Mouse (Mus musculus): ENCODE data around the gene Adgrd1.

Adgrd1 gene

GRCm38 (mm10) chr5:129200132-129200531, 103.6 kb downstream of the Adgrd1 start:
- no peak for DNase-seq (ENCODE audit: low read depth)

- DNase-seq (ENCODE audit: low read depth) = no peak
Measured at GRCm38 (mm10) chr5:129208279-129208678, 111.7 kb downstream of the Adgrd1 start.

GRCm38 (mm10) chr5:129208845-129209244, 112.3 kb downstream of the Adgrd1 start:
- DNase-seq (ENCODE audit: low read depth) = no peak

GRCm38 (mm10) chr5:129211385-129212031, 115.0 kb downstream of the Adgrd1 start:
- DNase-seq (ENCODE audit: low read depth) = no peak

- no peak for DNase-seq (ENCODE audit: low read depth)
Measured at GRCm38 (mm10) chr5:129214023-129214422, 117.5 kb downstream of the Adgrd1 start.

GRCm38 (mm10) chr5:129216001-129216400, 119.5 kb downstream of the Adgrd1 start:
- no peak for DNase-seq (ENCODE audit: low read depth)

- DNase-seq (ENCODE audit: low read depth) = peak; percentile 11
Measured at GRCm38 (mm10) chr5:129217481-129218221, 121.1 kb downstream of the Adgrd1 start.

- no peak for DNase-seq (ENCODE audit: low read depth)
Measured at GRCm38 (mm10) chr5:129218222-129218505, 121.6 kb downstream of the Adgrd1 start.

GRCm38 (mm10) chr5:129218537-129218981, 122.0 kb downstream of the Adgrd1 start:
- no peak for DNase-seq (ENCODE audit: low read depth)

- no peak for DNase-seq (ENCODE audit: low read depth)
Measured at GRCm38 (mm10) chr5:129219178-129219760, 122.7 kb downstream of the Adgrd1 start.

- DNase-seq (ENCODE audit: low read depth) = no peak
Measured at GRCm38 (mm10) chr5:129225810-129226450, 129.4 kb downstream of the Adgrd1 start.

- no peak for DNase-seq (ENCODE audit: low read depth)
Measured at GRCm38 (mm10) chr5:129228171-129228570, 131.6 kb downstream of the Adgrd1 start.

GRCm38 (mm10) chr5:129233301-129233700, 136.8 kb downstream of the Adgrd1 start:
- DNase-seq (ENCODE audit: low read depth) = no peak

GRCm38 (mm10) chr5:129233881-129234432, 137.4 kb downstream of the Adgrd1 start:
- no peak for DNase-seq (ENCODE audit: low read depth)

GRCm38 (mm10) chr5:129236366-129236765, 139.8 kb downstream of the Adgrd1 start:
- DNase-seq (ENCODE audit: low read depth) = no peak

- DNase-seq (ENCODE audit: low read depth) = no peak
Measured at GRCm38 (mm10) chr5:129241865-129242264, 145.3 kb downstream of the Adgrd1 start.

- no peak for DNase-seq (ENCODE audit: low read depth)
Measured at GRCm38 (mm10) chr5:129242265-129242664, 145.7 kb downstream of the Adgrd1 start.

GRCm38 (mm10) chr5:129243120-129243519, 146.6 kb downstream of the Adgrd1 start:
- no peak for DNase-seq (ENCODE audit: low read depth)

GRCm38 (mm10) chr5:129244392-129244791, 147.8 kb downstream of the Adgrd1 start:
- DNase-seq (ENCODE audit: low read depth) = no peak

GRCm38 (mm10) chr5:129249080-129249479, 152.5 kb downstream of the Adgrd1 start:
- no peak for DNase-seq (ENCODE audit: low read depth)
